ENCODE assay signal across 28 mouse cellular contexts in the genomic region with DNA sequence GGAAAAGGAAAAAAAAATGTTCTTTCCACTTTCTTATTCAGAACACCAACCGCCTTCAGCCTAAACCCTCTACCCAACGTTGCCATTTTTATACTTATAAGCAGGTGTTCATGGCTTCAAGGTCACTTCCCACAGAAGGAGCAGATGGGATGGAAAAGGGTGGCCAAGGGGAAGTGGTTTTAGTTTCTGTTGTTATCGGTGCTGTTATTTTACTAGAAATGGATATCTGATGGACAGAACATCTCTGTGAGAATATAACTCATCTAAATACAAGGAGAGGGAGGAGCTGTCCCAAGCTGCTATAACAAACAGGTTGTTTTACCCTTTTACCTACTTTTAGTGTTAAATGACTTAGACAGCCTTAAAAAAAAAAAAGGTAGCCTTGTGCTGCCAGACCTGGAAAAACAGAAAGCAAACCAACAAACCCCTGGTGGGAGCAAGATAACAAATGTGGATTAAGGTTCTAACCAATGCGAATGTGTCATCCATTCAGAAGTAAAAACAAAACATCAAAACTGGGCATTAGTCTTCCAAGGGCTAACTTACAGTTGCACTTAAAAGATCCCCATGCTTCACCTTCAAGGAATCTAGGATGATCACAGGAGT.
DNase-seq lines count a peak whose midpoint lies in the region; ATAC-seq and TF ChIP-seq lines count a peak whose summit lies in the region.
"Had no signal": no experiment of that assay in that cellular context is flagged by ENCODE, and none has a peak within 500 bp of the region (broad histone marks: within the 10 kb centered on the region; RNA-seq: fewer than 3 reads in every experiment).

No protein-coding gene starts in this region.

- intact Hi-C loops in left cerebral cortex, postnatal 25 days (cut with DNase I), result no loop called here

- DNase-seq in heart, adult 11 months, result peak; percentile 56
- peak; percentile 86 for DNase-seq in 416B (ENCODE audit: low read depth)
- peak; percentile 65 for DNase-seq in induced T-regulatory cell, adult 2 months (ENCODE audit: low read depth)
- DNase-seq in layer of hippocampus, adult 2 months (ENCODE audit: low spot score in 2 of 2), result no peak
- no peak for DNase-seq in left cerebral cortex, postnatal 25 days (ENCODE audit: low spot score in 2 of 2)
- no peak for DNase-seq in adrenal gland, adult 8-10 months
- DNase-seq: adrenal gland, postnatal 10 days; adrenal gland, postnatal 36 days; B cell, adult 2 months; cerebellum, adult 11 months; cerebellum, adult 2 months; cerebellum, adult 9-11 months; cerebellum, postnatal 25 days; embryo, embryonic 11 days; gastrocnemius, postnatal 25 days had no signal

- H3K4me3 ChIP-seq in heart, embryonic 11.5 days (ENCODE audit: low read depth, low read length), result no peak overlapping the region
- no peak overlapping the region for H3K4me3 ChIP-seq in bone marrow macrophage, adult 2 months (ENCODE audit: insufficient read depth, low read length)
- H3K4me3 ChIP-seq in layer of hippocampus, adult 2 months, result no peak overlapping the region
- H3K4me3 ChIP-seq: embryonic facial prominence, embryonic 10.5 days; embryonic facial prominence, embryonic 13.5 days; erythroblast, embryonic 14.5 days; forebrain, embryonic 12.5 days; forebrain, embryonic 15.5 days; heart, embryonic 13.5 days; hindbrain, embryonic 12.5 days; hindbrain, embryonic 15.5 days; intestine, embryonic 15.5 days had no signal

- no peak for TF ChIP-seq CTCF in bone marrow macrophage, adult 2 months (IDR thresholded peaks at IDR 0.05; ENCODE audit: low read depth, low read length)
- no peak for TF ChIP-seq CTCF in layer of hippocampus, adult 2 months (conservative IDR thresholded peaks at IDR 0.05)

- H3K27me3 ChIP-seq in heart, embryonic 11.5 days (ENCODE audit: control insufficient read depth, insufficient read depth, low read length), result no peaks in the 10 kb centered on the region
- H3K27me3 ChIP-seq: CH12.LX; embryonic facial prominence, embryonic 13.5 days; forebrain, embryonic 12.5 days; forebrain, embryonic 15.5 days; heart, embryonic 13.5 days; hindbrain, embryonic 12.5 days; hindbrain, embryonic 15.5 days; intestine, embryonic 15.5 days had no signal

- TF ChIP-seq POLR2A in bone marrow macrophage, adult 2 months (IDR thresholded peaks at IDR 0.05; ENCODE audit: borderline replicate concordance, low read depth, low read length), result no peak

- no peaks in the 10 kb centered on the region for H3K4me1 ChIP-seq in heart, embryonic 11.5 days (ENCODE audit: control insufficient read depth, insufficient read depth, low read length)
- peaks cover 51% of the 10 kb centered on the region for H3K4me1 ChIP-seq in bone marrow macrophage, adult 2 months (ENCODE audit: control insufficient read depth, insufficient read depth, low read length)
- H3K4me1 ChIP-seq: embryonic facial prominence, embryonic 10.5 days; forebrain, embryonic 12.5 days; forebrain, embryonic 15.5 days; heart, embryonic 13.5 days; hindbrain, embryonic 12.5 days; hindbrain, embryonic 15.5 days; intestine, embryonic 15.5 days had no signal

- WGBS in heart, embryonic 11.5 days (ENCODE audit: insufficient replicate concordance), result 74% methylated on average over 4 of the region's 4 CpGs

- H3K9me3 ChIP-seq in heart, embryonic 11.5 days (replicated peaks; ENCODE audit: control insufficient read depth, low read length), result no peaks in the 10 kb centered on the region
- H3K9me3 ChIP-seq: embryonic facial prominence, embryonic 10.5 days; embryonic facial prominence, embryonic 13.5 days; forebrain, embryonic 12.5 days; forebrain, embryonic 15.5 days; G1E; heart, embryonic 13.5 days; hindbrain, embryonic 12.5 days; hindbrain, embryonic 15.5 days; intestine, embryonic 15.5 days had no signal

- no peaks in the 10 kb centered on the region for H3K36me3 ChIP-seq in heart, embryonic 11.5 days (ENCODE audit: control insufficient read depth, insufficient read depth, low read length)
- H3K36me3 ChIP-seq: embryonic facial prominence, embryonic 10.5 days; embryonic facial prominence, embryonic 13.5 days; forebrain, embryonic 12.5 days; forebrain, embryonic 15.5 days; heart, embryonic 13.5 days; hindbrain, embryonic 12.5 days; hindbrain, embryonic 15.5 days; intestine, embryonic 15.5 days had no signal

- ATAC-seq in heart, embryonic 11.5 days (replicated peaks; ENCODE audit: insufficient number of reproducible peaks, low FRiP score, low TSS enrichment), result no peak
- ATAC-seq: forebrain, embryonic 15.5 days; intestine, embryonic 15.5 days had no signal

- no peak overlapping the region for H3K9ac ChIP-seq in heart, embryonic 11.5 days (ENCODE audit: low read depth, low read length)
- H3K9ac ChIP-seq: embryonic facial prominence, embryonic 13.5 days; forebrain, embryonic 12.5 days; forebrain, embryonic 15.5 days; heart, embryonic 13.5 days; hindbrain, embryonic 12.5 days; hindbrain, embryonic 15.5 days; intestine, embryonic 15.5 days had no signal

- no peak overlapping the region for H3K27ac ChIP-seq in heart, embryonic 11.5 days (ENCODE audit: low read depth, low read length)
- 0 out of 2 replicates have a peak overlapping the region, but pooled peaks have one; percentile 0 for H3K27ac ChIP-seq in bone marrow macrophage, adult 2 months (ENCODE audit: insufficient read depth, low read depth, low read length)
- H3K27ac ChIP-seq in layer of hippocampus, adult 2 months, result no peak overlapping the region
- H3K27ac ChIP-seq: embryonic facial prominence, embryonic 10.5 days; embryonic facial prominence, embryonic 13.5 days; forebrain, embryonic 12.5 days; forebrain, embryonic 15.5 days; heart, embryonic 13.5 days; hindbrain, embryonic 12.5 days; hindbrain, embryonic 15.5 days; intestine, embryonic 15.5 days had no signal

- no peak overlapping the region for H3K4me2 ChIP-seq in heart, embryonic 11.5 days
- H3K4me2 ChIP-seq: embryonic facial prominence, embryonic 13.5 days; forebrain, embryonic 12.5 days; forebrain, embryonic 15.5 days; heart, embryonic 13.5 days; hindbrain, embryonic 12.5 days; hindbrain, embryonic 15.5 days; intestine, embryonic 15.5 days had no signal

Comparison
In these comparisons a context has a peak if more than half of its experiments do, and no peak if none do; other contexts are left out.
1. DNase-seq: peak in heart, adult 11 months (single experiment), 416B (single experiment) and induced T-regulatory cell, adult 2 months (single experiment); none in layer of hippocampus, adult 2 months (0 of 2), left cerebral cortex, postnatal 25 days (0 of 2) and adrenal gland, adult 8-10 months (single experiment).